11 mouse cellular contexts compared by ENCODE assay signal in genomic region chr8:54079601-54080000, GRCm38 (mm10). TPM values are rescaled to one million over a fixed set of nuclear protein-coding genes. Genes with fewer than 3 reads are reported as not detected.
A peak's percentile ranks its signal among the peaks of the same experiment; 100 is the strongest.
DNase-seq lines count a peak whose midpoint lies in the region; ATAC-seq and TF ChIP-seq lines count a peak whose summit lies in the region.
"Had no signal": no experiment of that assay in that cellular context is flagged by ENCODE, and none has a peak within 500 bp of the region (broad histone marks: within the 10 kb centered on the region; RNA-seq: fewer than 3 reads in every experiment).

No protein-coding gene starts in this region.

- no peaks in the 10 kb centered on the region for H3K4me1 ChIP-seq in intestine, postnatal 0 days (replicated peaks; ENCODE audit: control insufficient read depth, insufficient read depth, low read length)
- peaks cover 10% of the 10 kb centered on the region; the same call in 1 of the 2 replicates for H3K4me1 ChIP-seq in intestine, embryonic 16.5 days (ENCODE audit: control insufficient read depth, insufficient read depth, low read length)
- H3K4me1 ChIP-seq in embryonic fibroblast, embryonic 13.5 days (ENCODE audit: control insufficient read depth, insufficient read depth, low read length), result no peaks in the 10 kb centered on the region

- no peak for ATAC-seq in intestine, postnatal 0 days
- ATAC-seq in intestine, embryonic 16.5 days, result no peak
- ATAC-seq: activated CD4-positive, CD25-positive, alpha-beta regulatory T cell, adult 4 months had no signal

- TF ChIP-seq POLR2A in embryonic fibroblast, embryonic 13.5 days (IDR thresholded peaks at IDR 0.05; ENCODE audit: low read depth, low read length), result no peak

- no peaks in the 10 kb centered on the region for H3K36me3 ChIP-seq in intestine, postnatal 0 days (ENCODE audit: control insufficient read depth, insufficient read depth)
- H3K36me3 ChIP-seq in intestine, embryonic 16.5 days (ENCODE audit: control insufficient read depth, insufficient read depth, low read length), result no peaks in the 10 kb centered on the region
- H3K36me3 ChIP-seq: embryonic facial prominence, embryonic 13.5 days had no signal

- TF ChIP-seq CTCF in intestine, postnatal 0 days (IDR thresholded peaks at IDR 0.05; ENCODE audit: low read depth), result peak; percentile 78
- peak; percentile 16; the same call in 1 of the 2 replicates for TF ChIP-seq CTCF in embryonic fibroblast, embryonic 13.5 days (IDR thresholded peaks at IDR 0.05; ENCODE audit: borderline replicate concordance, insufficient read depth, low read length)

- H3K4me2 ChIP-seq in intestine, postnatal 0 days (replicated peaks; ENCODE audit: low read depth), result 0 out of 2 replicates have a peak overlapping the region, but pooled peaks have one; percentile 3
- H3K4me2 ChIP-seq in intestine, embryonic 16.5 days (ENCODE audit: low read depth, low read length), result no peak overlapping the region

- H3K9me3 ChIP-seq in intestine, postnatal 0 days (ENCODE audit: control insufficient read depth), result no peaks in the 10 kb centered on the region
- no peaks in the 10 kb centered on the region for H3K9me3 ChIP-seq in intestine, embryonic 16.5 days (ENCODE audit: control insufficient read depth, low read length)
- H3K9me3 ChIP-seq: embryonic facial prominence, embryonic 13.5 days had no signal

- DNase-seq in 3134 (ENCODE audit: extremely low read depth, insufficient read length, low spot score) (peak; percentile 14), 416B (ENCODE audit: low read depth) (peak; percentile 71)
- no peak for DNase-seq in right cerebral cortex, postnatal 4 days
- DNase-seq in Muller cell, postnatal 12 days (ENCODE audit: inconsistent ontology term), result no peak
- DNase-seq: right cerebral cortex, postnatal 25 days; thymus, postnatal 36 days had no signal

- no peak overlapping the region for H3K9ac ChIP-seq in intestine, postnatal 0 days (ENCODE audit: low read depth, low read length)
- H3K9ac ChIP-seq in intestine, embryonic 16.5 days (ENCODE audit: low read depth, low read length), result no peak overlapping the region
- H3K9ac ChIP-seq: embryonic facial prominence, embryonic 13.5 days had no signal

- no peaks in the 10 kb centered on the region for H3K27me3 ChIP-seq in intestine, postnatal 0 days (replicated peaks; ENCODE audit: control insufficient read depth, insufficient read depth, low read length)
- H3K27me3 ChIP-seq in intestine, embryonic 16.5 days (replicated peaks; ENCODE audit: control insufficient read depth, insufficient read depth, low read length), result no peaks in the 10 kb centered on the region

- no peak overlapping the region for H3K4me3 ChIP-seq in intestine, postnatal 0 days (ENCODE audit: low read depth, low read length)
- H3K4me3 ChIP-seq in intestine, embryonic 16.5 days (ENCODE audit: low read length), result no peak overlapping the region
- H3K4me3 ChIP-seq in embryonic fibroblast, embryonic 13.5 days (ENCODE audit: insufficient read depth, low read length), result no peak overlapping the region

- H3K27ac ChIP-seq in intestine, postnatal 0 days (ENCODE audit: low read depth, low read length), result no peak overlapping the region
- H3K27ac ChIP-seq in intestine, embryonic 16.5 days (ENCODE audit: low read length), result no peak overlapping the region
- no peak overlapping the region for H3K27ac ChIP-seq in embryonic fibroblast, embryonic 13.5 days (ENCODE audit: insufficient read depth, low read length)
- H3K27ac ChIP-seq: embryonic facial prominence, embryonic 13.5 days had no signal

RNA-seq across cellular contexts. Expression of gene Vegfc, which starts 2.2 kb away (rescaled TPM):
- polyA plus RNA-seq in intestine, postnatal 0 days (2015; fragmentation: Nextera tagmentation; extraction: Ambion mirVana), result 9.1 and 9.2 TPM in 2 replicates
- 4.0 and 5.9 TPM in 2 replicates for polyA plus RNA-seq in intestine, embryonic 16.5 days (2015; fragmentation: Nextera tagmentation; extraction: Ambion mirVana)
- polyA plus RNA-seq in embryonic fibroblast, embryonic 13.5 days (2011; ENCODE audit: insufficient read length, low read depth, missing spikeins), result 4.5 and 7.5 TPM in 2 replicates

Comparison
In these comparisons a context has a peak if more than half of its experiments do, and no peak if none do; other contexts are left out.
1. DNase-seq: peak in 3134 (single experiment) and 416B (single experiment); none in right cerebral cortex, postnatal 4 days (single experiment) and Muller cell, postnatal 12 days (single experiment).